Mouse (Mus musculus): ENCODE measurements around the gene Ndc1. TPM values are rescaled to one million over a fixed set of nuclear protein-coding genes. Genes with fewer than 3 reads are reported as not detected.
A peak's percentile ranks its signal among the peaks of the same experiment; 100 is the strongest.

Gene Ndc1
- polyA plus RNA-seq, 2 experiments: 27.8 to 35.4 TPM

DNA sequence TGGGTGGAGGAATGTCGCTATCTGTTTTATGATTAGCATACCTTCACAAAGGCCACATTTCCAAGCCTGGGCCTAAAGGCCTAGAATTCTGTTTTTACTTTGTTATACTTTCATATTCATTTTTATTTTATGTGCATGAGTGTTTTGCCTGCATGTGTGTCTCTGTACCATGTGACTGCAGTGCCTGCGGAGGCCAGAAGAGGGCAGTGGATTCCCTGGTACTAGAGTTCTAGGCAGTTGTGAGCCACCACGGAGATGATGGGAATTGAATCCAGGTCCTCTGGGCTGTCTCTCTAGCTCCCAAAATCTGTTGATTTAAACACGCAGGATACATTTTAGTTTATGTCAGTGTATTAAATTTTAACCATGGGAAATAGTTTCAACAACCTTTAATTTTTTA, 34.1 kb upstream of the Ndc1 start:
- DNase-seq (ENCODE audit: low spot score): no peak
- no peaks in the 10 kb centered on the region for H3K27me3 ChIP-seq (ENCODE audit: control insufficient read depth, insufficient read depth, low read length)
- no peaks in the 10 kb centered on the region for H3K4me1 ChIP-seq (ENCODE audit: control insufficient read depth, insufficient read depth, low read length)
- WGBS: 88% methylated on average over 4 of the region's 4 CpGs
- H3K9me3 ChIP-seq (ENCODE audit: control insufficient read depth, low read length): no peaks in the 10 kb centered on the region
- TF ChIP-seq POLR2A (IDR thresholded peaks at IDR 0.05; ENCODE audit: borderline replicate concordance, extremely low read depth, insufficient read depth, insufficient read length): no peak
- ATAC-seq (ENCODE audit: low FRiP score, low read depth): no peak
- peaks cover 12% of the 10 kb centered on the region for H3K36me3 ChIP-seq (ENCODE audit: control insufficient read depth, insufficient read depth, low read length)
- no peak overlapping the region for H3K4me2 ChIP-seq (replicated peaks; ENCODE audit: low read depth, low read length, severe bottlenecking)
- no peak overlapping the region for H3K9ac ChIP-seq (ENCODE audit: low read depth, low read length, severe bottlenecking)
- no peak overlapping the region for H3K27ac ChIP-seq (replicated peaks; ENCODE audit: low read depth, low read length)
- H3K4me3 ChIP-seq (replicated peaks; ENCODE audit: low read length): no peak overlapping the region

DNA sequence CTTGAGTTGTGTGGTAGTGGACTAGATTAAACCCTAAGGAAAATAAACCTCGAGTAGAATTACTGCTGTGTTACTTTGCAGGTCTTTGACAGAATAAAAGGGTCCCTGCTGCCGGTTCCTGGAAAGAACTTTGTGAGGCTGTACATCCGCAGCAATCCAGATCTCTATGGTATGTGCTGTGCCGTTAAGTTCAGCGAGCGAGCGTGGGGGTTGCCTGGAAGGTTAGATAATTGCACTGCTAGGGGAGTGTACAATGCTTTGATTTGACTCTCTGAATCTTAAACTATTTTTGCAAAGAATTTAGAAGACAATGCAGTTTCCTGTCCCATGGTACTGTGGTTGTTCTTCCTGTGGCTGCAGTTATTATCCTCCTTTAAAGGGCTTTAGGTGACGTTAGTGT, 31.2 kb upstream of the Ndc1 start:
- no peak for DNase-seq (ENCODE audit: low spot score)
- no peak overlapping the region for H3K4me3 ChIP-seq (replicated peaks; ENCODE audit: low read length)
- WGBS: 67% methylated on average over 8 of the region's 8 CpGs

GRCm38 (mm10) chr4:107337455-107337854, 30.1 kb upstream of the Ndc1 start:
- WGBS: 84% methylated on average over 5 of the region's 5 CpGs
- no peak for TF ChIP-seq POLR2A (IDR thresholded peaks at IDR 0.05; ENCODE audit: borderline replicate concordance, extremely low read depth, insufficient read depth, insufficient read length)
- H3K4me1 ChIP-seq (ENCODE audit: control insufficient read depth, insufficient read depth, low read length): peaks cover 2% of the 10 kb centered on the region; the same call in 1 of the 2 replicates
- no peaks in the 10 kb centered on the region for H3K27me3 ChIP-seq (ENCODE audit: control insufficient read depth, insufficient read depth, low read length)
- H3K9ac ChIP-seq (ENCODE audit: low read depth, low read length, severe bottlenecking): no peak overlapping the region
- DNase-seq (ENCODE audit: low spot score) (no peak), ATAC-seq (ENCODE audit: low FRiP score, low read depth) (no peak)
- H3K36me3 ChIP-seq (ENCODE audit: control insufficient read depth, insufficient read depth, low read length): peaks cover 9% of the 10 kb centered on the region; the same call in 1 of the 2 replicates
- H3K4me3 ChIP-seq (replicated peaks; ENCODE audit: low read length): no peak overlapping the region
- no peak overlapping the region for H3K4me2 ChIP-seq (replicated peaks; ENCODE audit: low read depth, low read length, severe bottlenecking)
- no peak overlapping the region for H3K27ac ChIP-seq (replicated peaks; ENCODE audit: low read depth, low read length)
- H3K9me3 ChIP-seq (ENCODE audit: control insufficient read depth, low read length): no peaks in the 10 kb centered on the region

More for the DNA sequence above, 31.2 kb upstream of the Ndc1 start:
- Histone ChIP-seq H3K27me3 (ENCODE audit: control insufficient read depth, insufficient read depth, low read length) (no peaks in the 10 kb centered on the region), H3K4me2 (replicated peaks; ENCODE audit: low read depth, low read length, severe bottlenecking) (no peak overlapping the region), H3K27ac (replicated peaks; ENCODE audit: low read depth, low read length) (no peak overlapping the region), H3K36me3 (ENCODE audit: control insufficient read depth, insufficient read depth, low read length) (peaks cover 9% of the 10 kb centered on the region; the same call in 1 of the 2 replicates), H3K9me3 (ENCODE audit: control insufficient read depth, low read length) (no peaks in the 10 kb centered on the region), H3K4me1 (ENCODE audit: control insufficient read depth, insufficient read depth, low read length) (0 out of 2 replicates have a peak, but pooled peaks cover 2% of the 10 kb centered on the region), H3K9ac (ENCODE audit: low read depth, low read length, severe bottlenecking) (no peak overlapping the region)
- ATAC-seq (ENCODE audit: low FRiP score, low read depth): no peak
- no peak for TF ChIP-seq POLR2A (IDR thresholded peaks at IDR 0.05; ENCODE audit: borderline replicate concordance, extremely low read depth, insufficient read depth, insufficient read length)

- H3K9me3 ChIP-seq (ENCODE audit: control insufficient read depth, low read length): no peaks in the 10 kb centered on the region
- H3K9ac ChIP-seq (ENCODE audit: low read depth, low read length, severe bottlenecking): no peak overlapping the region
- no peak for ATAC-seq (ENCODE audit: low FRiP score, low read depth)
- WGBS: 45% methylated on average over 5 of the region's 5 CpGs
- no peak overlapping the region; the same call in 1 of the 2 replicates for H3K4me2 ChIP-seq (replicated peaks; ENCODE audit: low read depth, low read length, severe bottlenecking)
- TF ChIP-seq POLR2A (IDR thresholded peaks at IDR 0.05; ENCODE audit: borderline replicate concordance, extremely low read depth, insufficient read depth, insufficient read length): no peak
- peaks cover 16% of the 10 kb centered on the region for H3K36me3 ChIP-seq (ENCODE audit: control insufficient read depth, insufficient read depth, low read length)
- peak; percentile 32 for DNase-seq (ENCODE audit: low spot score)
- H3K4me1 ChIP-seq (ENCODE audit: control insufficient read depth, insufficient read depth, low read length): peaks cover 2% of the 10 kb centered on the region; the same call in 1 of the 2 replicates
- peak overlapping the region; percentile 46; the same call in 1 of the 2 replicates for H3K27ac ChIP-seq (replicated peaks; ENCODE audit: low read depth, low read length)
- H3K27me3 ChIP-seq (ENCODE audit: control insufficient read depth, insufficient read depth, low read length): no peaks in the 10 kb centered on the region
- no peak overlapping the region for H3K4me3 ChIP-seq (replicated peaks; ENCODE audit: low read length)
Measured at GRCm38 (mm10) chr4:107341354-107341753, 26.2 kb upstream of the Ndc1 start.

DNA sequence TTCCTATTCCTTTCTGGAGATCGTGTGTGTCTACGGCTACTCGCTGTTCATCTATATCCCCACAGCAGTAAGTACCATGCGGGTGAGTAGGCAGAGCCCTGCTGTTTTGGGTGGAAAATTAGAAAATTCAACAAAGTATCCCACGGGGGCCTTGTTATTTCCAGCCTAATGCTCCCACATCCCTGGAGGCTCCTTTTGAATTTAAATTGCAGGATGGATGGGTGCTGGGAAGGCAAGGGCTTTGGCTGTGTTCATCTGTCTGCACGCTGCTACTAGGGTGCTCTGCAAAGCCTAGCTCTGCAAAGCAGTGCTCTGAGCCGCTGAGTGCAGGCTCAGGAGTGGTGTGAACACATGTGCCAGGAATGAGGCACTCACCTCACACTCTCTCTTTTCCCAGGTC, 23.0 kb upstream of the Ndc1 start:
- no peaks in the 10 kb centered on the region for H3K27me3 ChIP-seq (ENCODE audit: control insufficient read depth, insufficient read depth, low read length)
- no peak for ATAC-seq (ENCODE audit: low FRiP score, low read depth)
- WGBS: 87% methylated on average over 7 of the region's 7 CpGs
- H3K9ac ChIP-seq (ENCODE audit: low read depth, low read length, severe bottlenecking): no peak overlapping the region
- peaks cover 6% of the 10 kb centered on the region; the same call in 1 of the 2 replicates for H3K4me1 ChIP-seq (ENCODE audit: control insufficient read depth, insufficient read depth, low read length)
- H3K4me2 ChIP-seq (replicated peaks; ENCODE audit: low read depth, low read length, severe bottlenecking): no peak overlapping the region
- no peaks in the 10 kb centered on the region for H3K9me3 ChIP-seq (ENCODE audit: control insufficient read depth, low read length)
- peaks cover 13% of the 10 kb centered on the region for H3K36me3 ChIP-seq (ENCODE audit: control insufficient read depth, insufficient read depth, low read length)
- DNase-seq (ENCODE audit: low spot score): no peak
- H3K4me3 ChIP-seq (replicated peaks; ENCODE audit: low read length): no peak overlapping the region
- TF ChIP-seq POLR2A (IDR thresholded peaks at IDR 0.05; ENCODE audit: borderline replicate concordance, extremely low read depth, insufficient read depth, insufficient read length): no peak
- no peak overlapping the region for H3K27ac ChIP-seq (replicated peaks; ENCODE audit: low read depth, low read length)

Data from limb, embryonic 14.5 days (tissue).